Mouse (Mus musculus) hindbrain, embryonic 10.5 days (tissue): ENCODE measurements around the gene Frs3. TPM values are rescaled to one million over a fixed set of nuclear protein-coding genes. Genes with fewer than 3 reads are reported as not detected.

Experiments used
- DNase-seq: peaks from one replicate; pipeline ENCODE4 v3.0.0-alpha.2; 2017; ENCODE audit warnings: low spot score
- H3K27ac ChIP-seq: fragments of 300-500 bp; sonication (generic); 2 replicates; pipeline ENCODE4 v1.5.1; 2016; ENCODE audit warnings: mild to moderate bottlenecking, moderate library complexity
- H3K27me3 ChIP-seq: fragments of 300-500 bp; sonication (generic); 2 replicates; pipeline ENCODE4 v1.6.1; 2016; ENCODE audit warnings: mild to moderate bottlenecking; ENCODE audit not compliant: poor library complexity, insufficient read depth, severe bottlenecking
- H3K36me3 ChIP-seq: fragments of 300-500 bp; sonication (generic); 2 replicates; pipeline ENCODE4 v1.6.1; 2016; ENCODE audit warnings: mild to moderate bottlenecking, moderate library complexity
- H3K4me1 ChIP-seq: fragments of 300-500 bp; sonication (generic); replicated peaks from 2 replicates; pipeline ENCODE4 v1.6.1; 2016; ENCODE audit warnings: mild to moderate bottlenecking
- H3K4me3 ChIP-seq: fragments of 300-500 bp; sonication (generic); 2 replicates; pipeline ENCODE4 v1.5.1; 2016; ENCODE audit warnings: mild to moderate bottlenecking, moderate library complexity
- H3K9me3 ChIP-seq: fragments of 300-500 bp; sonication (generic); 2 replicates; pipeline ENCODE4 v1.6.1; 2016; ENCODE audit warnings: mild to moderate bottlenecking, moderate library complexity
- WGBS: fragments of 180-500 bp; shearing (Covaris S2); methylation state at CpG from one replicate; pipeline ENCODE4 v1.1.7; 2016; 5-methylcytosine and 5-hydroxymethylcytosine counted together
- polyA plus RNA-seq: library from polyadenylated mRNA; unstranded; fragments of >200 nt; fragmentation: Nextera tagmentation; extraction: Ambion mirVana; gene quantifications from 2 replicates; pipeline ENCODE4 v1.2.1, GENCODE M21; 2016

Frs3 gene
- polyA plus RNA-seq, 1 experiment from 2014 or later: 12.7 TPM

- no peaks in the 10 kb centered on the region for H3K9me3 ChIP-seq
- under 1% methylated on average over 82 of the region's 82 CpGs for WGBS
- peaks cover 21% of the 10 kb centered on the region for H3K36me3 ChIP-seq
- peak within 1 kb of the TSS; percentile 94 for H3K27ac ChIP-seq
- peaks cover 47% of the 10 kb centered on the region for H3K27me3 ChIP-seq
- H3K4me1 ChIP-seq: peaks cover 33% of the 10 kb centered on the region
- H3K4me3 ChIP-seq: peak within 1 kb of the TSS; percentile 78
- peak; percentile 99 for DNase-seq
Observed at GRCm38 (mm10) chr17:47694503-47695336, 5.9 kb downstream of the Frs3 start, which contains the start of gene Prickle4. Gene Prickle4 (minus strand): TSS chr17:47694736.

- Histone ChIP-seq H3K4me1 (peaks cover 27% of the 10 kb centered on the region), H3K9me3 (no peaks in the 10 kb centered on the region), H3K4me3 (peak overlapping the region; percentile 78), H3K27ac (peak overlapping the region; percentile 94), H3K27me3 (peaks cover 41% of the 10 kb centered on the region), H3K36me3 (peaks cover 27% of the 10 kb centered on the region)
- no peak for DNase-seq
- WGBS: under 1% methylated on average over 23 of the region's 23 CpGs
Observed at GRCm38 (mm10) chr17:47695337-47695710, 6.5 kb downstream of the Frs3 start.

GRCm38 (mm10) chr17:47698156-47698555, 9.3 kb downstream of the Frs3 start:
- DNase-seq: no peak
- Histone ChIP-seq H3K36me3 (peaks cover 49% of the 10 kb centered on the region), H3K4me3 (no peak overlapping the region), H3K9me3 (no peaks in the 10 kb centered on the region), H3K4me1 (peaks cover 24% of the 10 kb centered on the region), H3K27me3 (peaks cover 30% of the 10 kb centered on the region), H3K27ac (no peak overlapping the region)
- 82% methylated on average over 10 of the region's 10 CpGs for WGBS

- WGBS: 88% methylated on average over 2 of the region's 2 CpGs
- DNase-seq: no peak
- Histone ChIP-seq H3K4me3 (no peak overlapping the region), H3K27me3 (peaks cover 29% of the 10 kb centered on the region), H3K27ac (no peak overlapping the region), H3K4me1 (peaks cover 22% of the 10 kb centered on the region), H3K9me3 (no peaks in the 10 kb centered on the region), H3K36me3 (peaks cover 57% of the 10 kb centered on the region)
Observed at GRCm38 (mm10) chr17:47699055-47699454, 10.2 kb downstream of the Frs3 start.

GRCm38 (mm10) chr17:47701793-47702192, 13.0 kb downstream of the Frs3 start:
- Histone ChIP-seq H3K27me3 (peaks cover 38% of the 10 kb centered on the region), H3K4me3 (no peak overlapping the region), H3K9me3 (no peaks in the 10 kb centered on the region), H3K27ac (no peak overlapping the region), H3K36me3 (peaks cover 57% of the 10 kb centered on the region), H3K4me1 (peaks cover 10% of the 10 kb centered on the region)
- no peak for DNase-seq
- WGBS: 82% methylated on average over 9 of the region's 9 CpGs

- H3K9me3 ChIP-seq: no peaks in the 10 kb centered on the region
- H3K27ac ChIP-seq: no peak overlapping the region
- peaks cover 56% of the 10 kb centered on the region for H3K36me3 ChIP-seq
- peaks cover 10% of the 10 kb centered on the region for H3K4me1 ChIP-seq
- DNase-seq: no peak
- peaks cover 38% of the 10 kb centered on the region for H3K27me3 ChIP-seq
- 42% methylated on average over 28 of the region's 28 CpGs for WGBS
- no peak overlapping the region for H3K4me3 ChIP-seq
Observed at GRCm38 (mm10) chr17:47702548-47703345, 13.9 kb downstream of the Frs3 start.

GRCm38 (mm10) chr17:47703556-47703955, 14.7 kb downstream of the Frs3 start:
- DNase-seq: peak; percentile 20
- 0 out of 2 replicates have a peak overlapping the region, but pooled peaks have one; percentile 50 for H3K27ac ChIP-seq
- H3K4me1 ChIP-seq: peaks cover 10% of the 10 kb centered on the region
- no peaks in the 10 kb centered on the region for H3K9me3 ChIP-seq
- 22% methylated on average over 20 of the region's 20 CpGs for WGBS
- no peak overlapping the region for H3K4me3 ChIP-seq
- H3K36me3 ChIP-seq: peaks cover 47% of the 10 kb centered on the region
- peaks cover 38% of the 10 kb centered on the region for H3K27me3 ChIP-seq

GRCm38 (mm10) chr17:47704692-47705091, 15.9 kb downstream of the Frs3 start:
- peaks cover 10% of the 10 kb centered on the region for H3K4me1 ChIP-seq
- H3K27ac ChIP-seq: no peak overlapping the region
- 86% methylated on average over 4 of the region's 4 CpGs for WGBS
- no peak overlapping the region for H3K4me3 ChIP-seq
- peaks cover 37% of the 10 kb centered on the region for H3K36me3 ChIP-seq
- no peak for DNase-seq
- no peaks in the 10 kb centered on the region for H3K9me3 ChIP-seq
- H3K27me3 ChIP-seq: peaks cover 38% of the 10 kb centered on the region

- peaks cover 38% of the 10 kb centered on the region for H3K27me3 ChIP-seq
- no peak for DNase-seq
- H3K4me3 ChIP-seq: no peak overlapping the region
- H3K36me3 ChIP-seq: peaks cover 27% of the 10 kb centered on the region
- 80% methylated on average over 1 of the region's 1 CpGs for WGBS
- H3K9me3 ChIP-seq: no peaks in the 10 kb centered on the region
- peaks cover 14% of the 10 kb centered on the region for H3K4me1 ChIP-seq
- H3K27ac ChIP-seq: no peak overlapping the region
Observed at GRCm38 (mm10) chr17:47706196-47706595, 17.4 kb downstream of the Frs3 start.

GRCm38 (mm10) chr17:47707961-47708360, 19.1 kb downstream of the Frs3 start:
- no peaks in the 10 kb centered on the region for H3K9me3 ChIP-seq

GRCm38 (mm10) chr17:47708972-47709371, 20.1 kb downstream of the Frs3 start:
- Histone ChIP-seq H3K27ac (no peak overlapping the region), H3K4me1 (peaks cover 16% of the 10 kb centered on the region), H3K36me3 (no peaks in the 10 kb centered on the region; the same call in 1 of the 2 replicates), H3K4me3 (no peak overlapping the region), H3K27me3 (peaks cover 12% of the 10 kb centered on the region), H3K9me3 (no peaks in the 10 kb centered on the region)
- 84% methylated on average over 4 of the region's 4 CpGs for WGBS
- no peak for DNase-seq

More at GRCm38 (mm10) chr17:47707961-47708360, 19.1 kb downstream of the Frs3 start:
- peaks cover 22% of the 10 kb centered on the region for H3K27me3 ChIP-seq
- WGBS: 88% methylated on average over 3 of the region's 3 CpGs
- peaks cover 22% of the 10 kb centered on the region for H3K4me1 ChIP-seq
- H3K27ac ChIP-seq: no peak overlapping the region
- DNase-seq: no peak
- H3K36me3 ChIP-seq: peaks cover 10% of the 10 kb centered on the region
- no peak overlapping the region for H3K4me3 ChIP-seq

GRCm38 (mm10) chr17:47710036-47710435, 21.2 kb downstream of the Frs3 start:
- 76% methylated on average over 3 of the region's 3 CpGs for WGBS
- Histone ChIP-seq H3K27ac (no peak overlapping the region), H3K4me3 (no peak overlapping the region), H3K9me3 (no peaks in the 10 kb centered on the region), H3K36me3 (no peaks in the 10 kb centered on the region), H3K27me3 (peaks cover 2% of the 10 kb centered on the region), H3K4me1 (peaks cover 16% of the 10 kb centered on the region)
- DNase-seq: no peak

- DNase-seq: no peak
- H3K36me3 ChIP-seq: no peaks in the 10 kb centered on the region
- no peak overlapping the region for H3K27ac ChIP-seq
- no peak overlapping the region for H3K4me3 ChIP-seq
- H3K4me1 ChIP-seq: peaks cover 16% of the 10 kb centered on the region
- 68% methylated on average over 6 of the region's 6 CpGs for WGBS
- H3K27me3 ChIP-seq: no peaks in the 10 kb centered on the region; the same call in 1 of the 2 replicates
- H3K9me3 ChIP-seq: no peaks in the 10 kb centered on the region
Observed at GRCm38 (mm10) chr17:47711883-47712282, 23.1 kb downstream of the Frs3 start.
